Mouse (Mus musculus): ENCODE data around the gene Gpr63. TPM values are rescaled to one million over a fixed set of nuclear protein-coding genes. Genes with fewer than 3 reads are reported as not detected.
"Not testable (repeated sequence)": the region's sequence is repeated elsewhere in the genome, so short reads cannot be mapped to it uniquely, and the experiment has no call there.

Gpr63 gene
- not detected for total RNA-seq (2018; cell fraction: chromatin; rRNA removed)
- total RNA-seq (2018; cell fraction: cytosol; rRNA removed), result not detected
- total RNA-seq (2018; cell fraction: nucleus; rRNA removed), result not detected
- polyA plus RNA-seq (2018), result not detected in 3 replicates

- H3K27ac ChIP-seq, result no peak within 1 kb of the TSS
- H3K4me3 ChIP-seq (ENCODE audit: inconsistent target), result no peak within 1 kb of the TSS
- H3K79me2 ChIP-seq (ENCODE audit: inconsistent target), result no peaks in the 10 kb centered on the region
- WGBS (ENCODE audit: missing documents), result 1% methylated on average over 71 of the region's 78 CpGs
- H3K36me3 ChIP-seq (ENCODE audit: inconsistent target), result no peaks in the 10 kb centered on the region
Observed at GRCm38 (mm10) chr4:24966299-24966991, at the start of gene Gpr63. Gpr63 (plus strand) TSS chr4:24966407.

GRCm38 (mm10) chr4:24920006-24920577, 46.1 kb upstream of the Gpr63 start:
- no peak overlapping the region for H3K4me3 ChIP-seq (ENCODE audit: inconsistent target)
- WGBS (ENCODE audit: missing documents), result 84% methylated on average over 5 of the region's 5 CpGs
- no peaks in the 10 kb centered on the region for H3K79me2 ChIP-seq (ENCODE audit: inconsistent target)
- H3K27ac ChIP-seq, result no peak overlapping the region
- no peaks in the 10 kb centered on the region for H3K36me3 ChIP-seq (ENCODE audit: inconsistent target)

- H3K4me3 ChIP-seq (ENCODE audit: inconsistent target), result no peak overlapping the region
- 66% methylated on average over 2 of the region's 2 CpGs for WGBS (ENCODE audit: missing documents)
Observed at GRCm38 (mm10) chr4:24924726-24925125, 41.5 kb upstream of the Gpr63 start.

GRCm38 (mm10) chr4:24928260-24928780, 37.9 kb upstream of the Gpr63 start:
- H3K36me3 ChIP-seq (ENCODE audit: inconsistent target), result no peaks in the 10 kb centered on the region
- no peaks in the 10 kb centered on the region for H3K79me2 ChIP-seq (ENCODE audit: inconsistent target)
- H3K4me3 ChIP-seq (ENCODE audit: inconsistent target), result no peak overlapping the region
- H3K27ac ChIP-seq, result no peak overlapping the region
- 81% methylated on average over 4 of the region's 5 CpGs for WGBS (ENCODE audit: missing documents)

More at GRCm38 (mm10) chr4:24924726-24925125, 41.5 kb upstream of the Gpr63 start:
- H3K79me2 ChIP-seq (ENCODE audit: inconsistent target), result no peaks in the 10 kb centered on the region
- no peak overlapping the region for H3K27ac ChIP-seq
- H3K36me3 ChIP-seq (ENCODE audit: inconsistent target), result no peaks in the 10 kb centered on the region

GRCm38 (mm10) chr4:24928926-24929325, 37.3 kb upstream of the Gpr63 start:
- WGBS (ENCODE audit: missing documents), result 85% methylated on average over 5 of the region's 5 CpGs
- no peak overlapping the region for H3K4me3 ChIP-seq (ENCODE audit: inconsistent target)
- H3K79me2 ChIP-seq (ENCODE audit: inconsistent target), result no peaks in the 10 kb centered on the region
- no peak overlapping the region for H3K27ac ChIP-seq
- H3K36me3 ChIP-seq (ENCODE audit: inconsistent target), result no peaks in the 10 kb centered on the region

- Histone ChIP-seq H3K27ac (no peak overlapping the region), H3K36me3 (ENCODE audit: inconsistent target) (no peaks in the 10 kb centered on the region), H3K79me2 (ENCODE audit: inconsistent target) (no peaks in the 10 kb centered on the region), H3K4me3 (ENCODE audit: inconsistent target) (no peak overlapping the region)
- WGBS (ENCODE audit: missing documents), result 22% methylated on average over 6 of the region's 6 CpGs
Observed at GRCm38 (mm10) chr4:24942728-24943424, 23.3 kb upstream of the Gpr63 start.

GRCm38 (mm10) chr4:24965918-24966298, 299 bp upstream of the Gpr63 start:
- Histone ChIP-seq H3K36me3 (ENCODE audit: inconsistent target) (no peaks in the 10 kb centered on the region), H3K27ac (no peak overlapping the region), H3K79me2 (ENCODE audit: inconsistent target) (no peaks in the 10 kb centered on the region), H3K4me3 (ENCODE audit: inconsistent target) (no peak overlapping the region)
- WGBS (ENCODE audit: missing documents), result 12% methylated on average over 8 of the region's 8 CpGs

GRCm38 (mm10) chr4:24967251-24967650, 1.0 kb downstream of the Gpr63 start:
- 24% methylated on average over 7 of the region's 7 CpGs for WGBS (ENCODE audit: missing documents)
- Histone ChIP-seq H3K27ac (no peak overlapping the region), H3K36me3 (ENCODE audit: inconsistent target) (no peaks in the 10 kb centered on the region), H3K79me2 (ENCODE audit: inconsistent target) (no peaks in the 10 kb centered on the region), H3K4me3 (ENCODE audit: inconsistent target) (no peak overlapping the region)

GRCm38 (mm10) chr4:24978589-24978988, 12.4 kb downstream of the Gpr63 start:
- H3K27ac ChIP-seq, result no peak overlapping the region
- H3K79me2 ChIP-seq (ENCODE audit: inconsistent target), result no peaks in the 10 kb centered on the region
- WGBS (ENCODE audit: missing documents), result 86% methylated on average over 4 of the region's 4 CpGs

GRCm38 (mm10) chr4:24985612-24986011, 19.4 kb downstream of the Gpr63 start:
- 87% methylated on average over 5 of the region's 5 CpGs for WGBS (ENCODE audit: missing documents)
- H3K4me3 ChIP-seq (ENCODE audit: inconsistent target), result no peak overlapping the region
- H3K36me3 ChIP-seq (ENCODE audit: inconsistent target), result no peaks in the 10 kb centered on the region
- no peaks in the 10 kb centered on the region for H3K79me2 ChIP-seq (ENCODE audit: inconsistent target)
- no peak overlapping the region for H3K27ac ChIP-seq

More at GRCm38 (mm10) chr4:24978589-24978988, 12.4 kb downstream of the Gpr63 start:
- Histone ChIP-seq H3K36me3 (ENCODE audit: inconsistent target) (no peaks in the 10 kb centered on the region), H3K4me3 (ENCODE audit: inconsistent target) (no peak overlapping the region)

GRCm38 (mm10) chr4:24991475-24991874, 25.3 kb downstream of the Gpr63 start:
- H3K79me2 ChIP-seq (ENCODE audit: inconsistent target), result no peaks in the 10 kb centered on the region
- H3K27ac ChIP-seq, result no peak overlapping the region
- 78% methylated on average over 2 of the region's 2 CpGs for WGBS (ENCODE audit: missing documents)
- H3K36me3 ChIP-seq (ENCODE audit: inconsistent target), result no peaks in the 10 kb centered on the region
- H3K4me3 ChIP-seq (ENCODE audit: inconsistent target), result no peak overlapping the region

GRCm38 (mm10) chr4:25009328-25009727, 43.1 kb downstream of the Gpr63 start:
- H3K4me3 ChIP-seq (ENCODE audit: inconsistent target); H3K36me3 ChIP-seq (ENCODE audit: inconsistent target); H3K27ac ChIP-seq; H3K79me2 ChIP-seq (ENCODE audit: inconsistent target): not testable (repeated sequence)
- 76% methylated on average over 8 of the region's 8 CpGs for WGBS (ENCODE audit: missing documents)

GRCm38 (mm10) chr4:25011780-25012179, 45.6 kb downstream of the Gpr63 start:
- no peak overlapping the region for H3K4me3 ChIP-seq (ENCODE audit: inconsistent target)
- no peaks in the 10 kb centered on the region for H3K36me3 ChIP-seq (ENCODE audit: inconsistent target)
- H3K27ac ChIP-seq, result no peak overlapping the region
- 87% methylated on average over 5 of the region's 5 CpGs for WGBS (ENCODE audit: missing documents)
- H3K79me2 ChIP-seq (ENCODE audit: inconsistent target), result no peaks in the 10 kb centered on the region

- Histone ChIP-seq H3K36me3 (ENCODE audit: inconsistent target) (no peaks in the 10 kb centered on the region), H3K79me2 (ENCODE audit: inconsistent target) (no peaks in the 10 kb centered on the region), H3K4me3 (ENCODE audit: inconsistent target) (no peak overlapping the region), H3K27ac (no peak overlapping the region)
- 94% methylated on average over 3 of the region's 3 CpGs for WGBS (ENCODE audit: missing documents)
Observed at GRCm38 (mm10) chr4:25012726-25013125, 46.5 kb downstream of the Gpr63 start.

Measured in macrophage (primary cell).